Mouse (Mus musculus): ENCODE measurements around the gene Tmem102. TPM values are rescaled to one million over a fixed set of nuclear protein-coding genes. Genes with fewer than 3 reads are reported as not detected.

Tmem102 gene
- under 1 TPM in 1 of 2 experiments, not detected in 1; 0.38 TPM for polyA plus RNA-seq (2017; shearing (Covaris generic))

GRCm38 (mm10) chr11:69804972-69805909 lies at the start of gene Tmem102:
Gene Tmem102, minus strand, starts transcription at chr11:69805624.

GRCm38 (mm10) chr11:69846198-69846680 lies 40.8 kb upstream of the Tmem102 start, which contains the start of gene Plscr3:
Gene Plscr3, plus strand, starts transcription at chr11:69846376.

GRCm38 (mm10) chr11:69837952-69838713 lies 32.7 kb upstream of the Tmem102 start, which contains the start of gene Tmem256:
Gene Tmem256, plus strand, starts transcription at chr11:69838514.

GRCm38 (mm10) chr11:69837604-69837951 lies 32.2 kb upstream of the Tmem102 start, which contains the start of gene Nlgn2:
Gene Nlgn2, minus strand, starts transcription at chr11:69837784.

GRCm38 (mm10) chr11:69822080-69822479 lies 16.7 kb upstream of the Tmem102 start, which contains the start of gene Spem1:
Gene Spem1, minus strand, starts transcription at chr11:69822180.

GRCm38 (mm10) chr11:69818365-69818764 lies 12.9 kb upstream of the Tmem102 start, which contains the start of gene Spem2:
Gene Spem2, minus strand, starts transcription at chr11:69818465.

GRCm38 (mm10) chr11:69815155-69815554 lies 9.7 kb upstream of the Tmem102 start, which contains the start of gene Gm39566:
Gene Gm39566, minus strand, starts transcription at chr11:69815298.

GRCm38 (mm10) chr11:69801379-69801977 lies 3.9 kb downstream of the Tmem102 start, which contains the start of gene Fgf11:
Gene Fgf11, minus strand, starts transcription at chr11:69801857.

GRCm38 (mm10) chr11:69795168-69795982 lies 10.0 kb downstream of the Tmem102 start, which contains the start of gene Chrnb1:
Gene Chrnb1, minus strand, starts transcription at chr11:69795943.

GRCm38 (mm10) chr11:69765221-69766125 lies 40.0 kb downstream of the Tmem102 start, which contains the start of gene Zbtb4:
Gene Zbtb4, plus strand, starts transcription at chr11:69765912.

GRCm38 (mm10) chr11:69761868-69762267 lies 43.6 kb downstream of the Tmem102 start, which contains the start of gene Slc35g3:
Gene Slc35g3, minus strand, starts transcription at chr11:69761968.

GRCm38 (mm10) chr11:69758478-69758970 lies 46.9 kb downstream of the Tmem102 start, which contains the start of gene Polr2a:
Gene Polr2a, minus strand, starts transcription at chr11:69758637.

Other genes with a start within 250 kb of the Tmem102 start
- under 1 TPM; 0.23 to 0.32 TPM for gene Efnb3, start 245.4 kb downstream of the Tmem102 start, polyA plus RNA-seq (2017; shearing (Covaris generic))
- 10 to 100 TPM; 19.2 to 31.5 TPM for gene Wrap53, start 225.4 kb downstream of the Tmem102 start, polyA plus RNA-seq (2017; shearing (Covaris generic))
- 100 to 1,000 TPM; 162 to 242 TPM for gene Trp53, start 225.3 kb downstream of the Tmem102 start, polyA plus RNA-seq (2017; shearing (Covaris generic))
- under 1 TPM in 1 of 2 experiments, not detected in 1; 0.14 TPM for gene Atp1b2, start 199.7 kb downstream of the Tmem102 start, polyA plus RNA-seq (2017; shearing (Covaris generic))
- gene Shbg, start 187.7 kb downstream of the Tmem102 start, polyA plus RNA-seq (2017; shearing (Covaris generic)), result under 1 TPM in 1 of 2 experiments, not detected in 1; 0.32 TPM
- not detected for gene Sat2, start 183.6 kb downstream of the Tmem102 start, polyA plus RNA-seq (2017; shearing (Covaris generic))
- 10 to 100 TPM; 49.1 to 52.6 TPM for gene Fxr2, start 172.6 kb downstream of the Tmem102 start, polyA plus RNA-seq (2017; shearing (Covaris generic))
- gene Sox15, start 150.3 kb downstream of the Tmem102 start, polyA plus RNA-seq (2017; shearing (Covaris generic)), result not detected
- 10 to 100 TPM; 78.8 to 82.1 TPM for gene Mpdu1, start 143.0 kb downstream of the Tmem102 start, polyA plus RNA-seq (2017; shearing (Covaris generic))
- gene Cd68, start 139.5 kb downstream of the Tmem102 start, polyA plus RNA-seq (2017; shearing (Covaris generic)), result 10 to 100 TPM in 1 of 2 experiments, 1 to 10 TPM in 1; 5.9 to 15.7 TPM
- gene Eif4a1, start 133.2 kb downstream of the Tmem102 start, polyA plus RNA-seq (2017; shearing (Covaris generic)), result 100 to 1,000 TPM; 550 to 657 TPM
- gene Senp3, start 123.5 kb downstream of the Tmem102 start, polyA plus RNA-seq (2017; shearing (Covaris generic)), result 10 to 100 TPM; 47.4 to 49.1 TPM
- under 1 TPM; 0.13 to 0.34 TPM for gene Tnfsf13, start 119.8 kb downstream of the Tmem102 start, polyA plus RNA-seq (2017; shearing (Covaris generic))
- under 1 TPM; 0.31 to 0.42 TPM for gene Tnfsf12, start 109.8 kb downstream of the Tmem102 start, polyA plus RNA-seq (2017; shearing (Covaris generic))
- under 1 TPM; 0.08 to 0.44 TPM for gene Tnfsfm13, start 109.5 kb downstream of the Tmem102 start, polyA plus RNA-seq (2017; shearing (Covaris generic))
- gene Polr2a, start 47.0 kb downstream of the Tmem102 start, polyA plus RNA-seq (2017; shearing (Covaris generic)), result 10 to 100 TPM; 30.9 to 45.6 TPM
- not detected for gene Slc35g3, start 43.7 kb downstream of the Tmem102 start, polyA plus RNA-seq (2017; shearing (Covaris generic))
- 1 to 10 TPM; 4.9 to 5.8 TPM for gene Zbtb4, start 39.7 kb downstream of the Tmem102 start, polyA plus RNA-seq (2017; shearing (Covaris generic))
- 1 to 10 TPM; 1.6 to 3.6 TPM for gene Chrnb1, start 9.7 kb downstream of the Tmem102 start, polyA plus RNA-seq (2017; shearing (Covaris generic))
- gene Fgf11, start 3.8 kb downstream of the Tmem102 start, polyA plus RNA-seq (2017; shearing (Covaris generic)), result not detected
- gene Gm39566, start 9.7 kb upstream of the Tmem102 start, polyA plus RNA-seq (2017; shearing (Covaris generic)), result not detected
- gene Spem2, start 12.8 kb upstream of the Tmem102 start, polyA plus RNA-seq (2017; shearing (Covaris generic)), result not detected
- gene Spem1, start 16.6 kb upstream of the Tmem102 start, polyA plus RNA-seq (2017; shearing (Covaris generic)), result not detected
- gene Nlgn2, start 32.2 kb upstream of the Tmem102 start, polyA plus RNA-seq (2017; shearing (Covaris generic)), result under 1 TPM; 0.24 to 0.34 TPM
- 100 to 1,000 TPM; 109 to 131 TPM for gene Tmem256, start 32.9 kb upstream of the Tmem102 start, polyA plus RNA-seq (2017; shearing (Covaris generic))
- gene Plscr3, start 40.8 kb upstream of the Tmem102 start, polyA plus RNA-seq (2017; shearing (Covaris generic)), result 10 to 100 TPM; 19.0 to 36.8 TPM
- not detected for gene Tnk1, start 53.1 kb upstream of the Tmem102 start, polyA plus RNA-seq (2017; shearing (Covaris generic))
- not detected for gene Tmem95, start 72.4 kb upstream of the Tmem102 start, polyA plus RNA-seq (2017; shearing (Covaris generic))
- 1 to 10 TPM in 1 of 2 experiments, under 1 TPM in 1; 0.39 to 3.3 TPM for gene Kctd11, start 75.8 kb upstream of the Tmem102 start, polyA plus RNA-seq (2017; shearing (Covaris generic))
- gene Acap1, start 89.9 kb upstream of the Tmem102 start, polyA plus RNA-seq (2017; shearing (Covaris generic)), result 100 to 1,000 TPM; 299 to 487 TPM
- gene 2810408A11Rik, start 95.4 kb upstream of the Tmem102 start, polyA plus RNA-seq (2017; shearing (Covaris generic)), result 1 to 10 TPM; 1.5 to 4.2 TPM
- gene Neurl4, start 95.4 kb upstream of the Tmem102 start, polyA plus RNA-seq (2017; shearing (Covaris generic)), result 1 to 10 TPM; 5.2 to 6.2 TPM
- gene Gps2, start 108.3 kb upstream of the Tmem102 start, polyA plus RNA-seq (2017; shearing (Covaris generic)), result 100 to 1,000 TPM; 148 to 174 TPM
- gene Eif5a, start 116.3 kb upstream of the Tmem102 start, polyA plus RNA-seq (2017; shearing (Covaris generic)), result 1,000 to 10,000 TPM; 1,226 to 1,635 TPM
- not detected for gene Ybx2, start 130.2 kb upstream of the Tmem102 start, polyA plus RNA-seq (2017; shearing (Covaris generic))
- not detected for gene Slc2a4, start 142.6 kb upstream of the Tmem102 start, polyA plus RNA-seq (2017; shearing (Covaris generic))
- under 1 TPM in 1 of 2 experiments, not detected in 1; 0.49 TPM for gene Cldn7, start 159.2 kb upstream of the Tmem102 start, polyA plus RNA-seq (2017; shearing (Covaris generic))
- 100 to 1,000 TPM in 1 of 2 experiments, 10 to 100 TPM in 1; 88.2 to 126 TPM for gene Ctdnep1, start 175.5 kb upstream of the Tmem102 start, polyA plus RNA-seq (2017; shearing (Covaris generic))
- 100 to 1,000 TPM in 1 of 2 experiments, 10 to 100 TPM in 1; 57.5 to 119 TPM for gene Elp5, start 176.9 kb upstream of the Tmem102 start, polyA plus RNA-seq (2017; shearing (Covaris generic))
- gene Gabarap, start 185.5 kb upstream of the Tmem102 start, polyA plus RNA-seq (2017; shearing (Covaris generic)), result 100 to 1,000 TPM; 433 to 450 TPM
- gene Phf23, start 190.2 kb upstream of the Tmem102 start, polyA plus RNA-seq (2017; shearing (Covaris generic)), result 10 to 100 TPM; 80.2 to 94.0 TPM
- gene Dvl2, start 195.0 kb upstream of the Tmem102 start, polyA plus RNA-seq (2017; shearing (Covaris generic)), result 10 to 100 TPM; 14.2 to 22.1 TPM
- 100 to 1,000 TPM; 104 to 130 TPM for gene Acadvl, start 209.8 kb upstream of the Tmem102 start, polyA plus RNA-seq (2017; shearing (Covaris generic))
- 1 to 10 TPM; 5.6 to 5.7 TPM for gene Dlg4, start 211.3 kb upstream of the Tmem102 start, polyA plus RNA-seq (2017; shearing (Covaris generic))
- gene Asgr1, start 248.5 kb upstream of the Tmem102 start, polyA plus RNA-seq (2017; shearing (Covaris generic)), result not detected

All from activated CD4-positive, CD25-positive, alpha-beta regulatory T cell (primary cell).